Mouse (Mus musculus): ENCODE results near the gene Cldn14.
"Not testable (repeated sequence)": the region's sequence is repeated elsewhere in the genome, so short reads cannot be mapped to it uniquely, and the experiment has no call there.

Cldn14 gene

DNA sequence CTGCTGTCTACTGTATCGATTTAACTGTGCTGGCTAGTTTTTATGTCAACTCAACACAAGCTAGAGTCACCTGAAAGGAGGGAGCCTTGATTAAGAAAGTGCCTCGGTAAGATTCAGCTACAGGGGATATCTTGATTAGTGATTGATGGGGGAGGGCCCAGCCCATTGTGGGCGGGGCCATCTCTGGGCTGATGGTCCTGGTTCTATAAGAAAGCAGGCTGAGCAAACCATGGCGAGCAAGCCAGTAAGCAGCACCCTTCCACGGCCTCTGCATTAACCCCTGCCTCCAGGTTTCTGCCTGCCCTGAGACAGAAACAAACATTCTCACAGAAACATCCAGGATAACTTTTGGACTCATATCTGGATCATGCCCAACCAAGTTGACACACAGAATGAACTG lies 1.5 kb upstream of the Cldn14 start:
- in situ Hi-C loops (cut with MseI, MboI) = loop anchor here in 1 of 2 experiments (5.0 kb wide), 1 partner anchor 68 kb away; no protein-coding TSS in a partner anchor

DNA sequence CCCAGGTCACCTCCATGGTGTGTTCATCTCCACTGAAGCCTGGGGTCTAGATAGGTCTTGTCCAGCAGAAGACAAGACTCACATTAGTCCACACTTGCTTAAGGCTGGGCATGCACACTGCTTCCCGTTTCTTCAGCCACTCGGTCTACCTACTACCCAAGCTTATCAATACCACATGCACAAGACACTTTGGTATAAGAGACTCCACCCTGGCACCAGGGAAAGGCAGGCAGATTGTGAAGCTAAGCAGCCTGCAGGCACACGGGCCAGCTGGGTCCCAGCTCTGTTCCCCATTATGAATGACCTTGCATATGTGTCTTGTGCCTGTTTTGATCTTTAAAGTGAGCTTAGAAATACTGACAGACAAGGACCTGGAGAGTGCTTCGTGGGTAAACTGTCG lies 719 bp upstream of the Cldn14 start:
- in situ Hi-C loops (cut with MseI, MboI) = no loop called here

DNA sequence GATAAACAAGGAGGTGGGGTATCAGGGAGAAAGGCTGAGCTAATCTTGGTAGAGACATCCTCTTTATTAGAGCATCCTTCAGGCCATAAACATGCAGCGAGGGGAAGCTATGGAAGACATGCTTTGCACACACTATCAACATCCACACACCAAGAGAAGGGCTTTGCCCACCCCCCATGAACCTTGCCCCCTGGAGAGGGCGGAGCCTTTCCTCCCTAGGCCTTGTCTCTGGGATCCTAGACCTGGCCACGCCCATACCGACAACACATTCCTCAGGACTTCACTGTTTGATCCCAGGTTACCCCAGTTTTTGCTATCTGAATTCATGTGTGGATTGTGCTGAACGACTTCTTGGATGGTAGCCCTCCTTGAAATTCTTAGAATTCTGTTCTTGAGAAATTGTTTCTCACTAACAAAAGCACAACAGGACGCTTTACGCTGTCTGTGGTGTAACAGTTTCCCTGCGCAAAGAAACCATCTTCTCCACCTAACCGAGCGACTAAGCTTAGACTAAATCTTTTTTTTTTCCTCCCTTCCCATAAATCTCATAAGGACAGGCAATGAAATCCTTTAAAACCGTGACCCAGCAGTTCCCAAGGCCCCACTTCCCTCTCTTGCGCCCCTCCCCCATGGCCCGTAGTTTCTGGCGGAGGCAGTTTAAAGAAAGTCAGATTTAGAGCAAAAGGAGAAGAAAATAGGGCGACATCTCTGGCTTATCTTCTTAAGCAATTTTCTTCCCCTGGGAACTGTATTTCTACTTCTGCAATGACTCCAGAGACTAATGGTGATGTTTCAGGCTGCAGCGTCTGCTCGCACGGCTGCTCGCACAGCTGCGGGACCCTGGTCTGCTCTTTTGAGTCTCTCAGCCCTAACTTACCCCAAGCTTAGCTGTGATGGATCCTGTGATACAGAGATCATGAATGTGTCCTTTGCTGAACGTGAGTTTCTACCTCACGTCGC lies 1.7 kb downstream of the Cldn14 start:
- in situ Hi-C loops (cut with MseI, MboI) = no loop called here

DNA sequence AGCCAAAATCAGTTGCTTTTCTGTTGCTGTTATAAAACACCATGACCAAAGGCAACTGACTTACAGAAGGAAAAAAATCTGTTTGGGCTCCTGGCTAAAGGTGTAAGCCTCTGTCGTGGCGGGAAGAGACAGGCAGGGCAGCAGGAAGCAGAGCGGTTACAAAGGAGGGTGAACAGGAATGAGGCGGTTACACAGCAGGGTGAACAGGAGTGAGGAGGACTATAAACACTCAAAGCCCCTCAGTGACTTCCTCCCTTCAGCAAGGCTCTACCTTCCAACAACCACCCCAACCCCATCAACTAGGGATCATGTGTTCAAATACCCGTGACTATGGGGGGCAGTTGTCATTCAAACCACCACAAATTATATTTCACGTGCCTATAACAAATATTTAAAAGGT lies 5.2 kb downstream of the Cldn14 start:
- in situ Hi-C loops (cut with MseI, MboI) = no loop called here

DNA sequence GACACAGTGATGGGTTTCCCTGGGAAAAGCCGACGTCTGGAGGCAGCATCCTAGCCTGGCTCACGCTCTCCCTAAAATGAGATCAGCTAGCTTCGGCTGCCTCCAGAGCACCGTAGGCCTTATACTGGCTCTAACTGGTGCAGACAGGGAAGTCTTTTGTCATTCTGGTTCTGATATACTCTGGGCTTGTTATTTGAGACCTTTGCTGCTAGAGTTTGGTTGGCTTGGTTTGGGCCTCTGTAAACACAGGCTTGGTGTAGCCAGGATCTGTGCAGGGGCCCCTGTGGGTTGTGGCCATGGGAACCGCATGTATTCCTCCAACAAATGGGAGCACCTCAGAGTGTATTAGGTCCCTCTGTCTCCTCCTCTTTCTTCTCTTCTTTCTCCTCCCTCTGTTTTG lies 7.3 kb downstream of the Cldn14 start:
- in situ Hi-C loops (cut with MseI, MboI) = no loop called here

DNA sequence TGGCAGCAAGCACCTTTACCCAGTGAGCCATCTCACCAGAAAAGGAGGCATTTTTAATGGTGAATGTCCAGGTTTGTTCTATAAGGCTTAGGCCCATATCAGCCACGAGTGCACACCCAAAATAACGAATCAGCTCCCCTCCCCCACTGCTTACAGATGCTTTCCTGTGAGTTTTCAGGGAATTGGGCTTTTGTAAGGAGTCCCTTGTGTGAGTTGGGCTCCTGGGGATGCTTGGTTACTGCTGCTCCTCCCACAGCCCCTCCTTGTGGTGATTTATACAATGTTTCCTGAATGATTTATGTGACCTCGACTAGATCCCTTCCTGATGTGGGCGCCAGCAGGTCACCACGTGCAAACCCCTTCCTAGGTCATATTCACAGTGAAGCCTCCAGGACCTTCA lies 9.7 kb downstream of the Cldn14 start:
- in situ Hi-C loops (cut with MseI, MboI) = no loop called here

DNA sequence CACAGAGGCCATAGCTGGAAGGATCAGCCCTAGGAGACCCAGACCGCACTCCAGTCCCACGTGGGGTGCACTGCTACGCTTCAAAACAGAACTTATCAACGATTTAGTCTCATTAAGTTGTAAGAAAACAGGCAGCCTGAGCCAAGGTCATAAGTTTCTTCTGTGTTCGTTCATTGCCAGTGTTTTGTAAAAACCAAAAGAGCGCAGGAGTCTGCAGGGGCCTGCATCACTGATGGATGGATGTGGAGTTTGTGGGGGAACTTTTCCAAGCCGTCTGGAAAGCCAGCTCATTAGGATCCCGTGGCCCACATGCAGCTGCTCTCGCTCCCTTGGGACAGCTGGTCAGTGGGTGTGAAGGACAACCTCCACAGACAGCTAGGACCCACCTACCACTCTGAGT lies 25.1 kb downstream of the Cldn14 start:
- in situ Hi-C loops (cut with MseI, MboI) = no loop called here

DNA sequence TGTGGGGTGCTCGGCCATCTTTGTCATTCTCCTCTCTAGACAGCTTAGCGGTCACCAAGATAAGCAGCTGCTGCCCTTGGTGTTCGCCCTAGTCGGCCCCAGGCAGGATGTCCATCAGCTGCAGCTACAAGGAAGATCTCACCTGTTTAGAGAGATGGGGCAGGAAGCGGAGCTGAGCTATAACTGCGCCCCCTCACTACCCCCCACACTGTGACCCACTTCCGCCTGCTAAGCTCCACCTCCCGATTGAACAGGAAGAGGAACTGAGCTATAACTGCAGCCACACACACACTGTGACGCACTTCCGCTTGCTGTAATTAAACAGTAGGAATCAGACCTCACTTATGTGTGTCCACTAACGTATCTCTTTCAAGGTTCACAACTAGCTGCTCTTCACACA lies 26.3 kb downstream of the Cldn14 start:
- in situ Hi-C loops (cut with MseI, MboI) = no loop called here

DNA sequence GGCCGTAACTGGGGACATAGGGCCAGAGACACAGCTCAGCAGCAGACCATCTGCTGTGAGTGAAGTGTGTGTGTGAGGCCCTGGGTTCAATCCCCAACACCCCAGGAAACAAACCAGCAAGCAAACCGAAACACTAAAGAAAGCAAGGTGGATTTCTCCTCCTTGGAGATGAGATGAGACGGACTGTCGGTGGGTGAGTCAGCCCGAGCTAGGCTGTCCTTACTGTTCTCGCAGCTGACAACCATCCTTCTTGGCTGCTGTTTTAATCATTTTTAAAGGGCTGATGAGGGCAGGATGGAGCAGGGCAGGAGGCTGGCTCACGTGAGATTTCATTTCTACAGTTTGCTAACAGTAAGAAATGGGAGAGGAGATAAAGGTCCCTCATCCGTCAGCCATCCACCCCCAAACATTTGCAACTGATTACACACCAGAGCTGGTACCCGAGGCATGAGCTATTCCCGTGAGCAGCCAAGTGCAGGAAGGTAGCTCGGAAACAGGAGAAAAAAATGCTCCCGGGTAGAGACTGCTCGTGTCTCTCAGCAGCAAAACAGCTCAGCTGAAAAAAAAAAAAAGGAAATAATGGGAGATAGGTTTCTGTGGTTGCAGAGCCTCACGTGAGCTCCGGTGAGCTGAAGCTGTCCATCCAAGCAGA lies 27.3 kb downstream of the Cldn14 start:
- in situ Hi-C loops (cut with MseI, MboI) = no loop called here

DNA sequence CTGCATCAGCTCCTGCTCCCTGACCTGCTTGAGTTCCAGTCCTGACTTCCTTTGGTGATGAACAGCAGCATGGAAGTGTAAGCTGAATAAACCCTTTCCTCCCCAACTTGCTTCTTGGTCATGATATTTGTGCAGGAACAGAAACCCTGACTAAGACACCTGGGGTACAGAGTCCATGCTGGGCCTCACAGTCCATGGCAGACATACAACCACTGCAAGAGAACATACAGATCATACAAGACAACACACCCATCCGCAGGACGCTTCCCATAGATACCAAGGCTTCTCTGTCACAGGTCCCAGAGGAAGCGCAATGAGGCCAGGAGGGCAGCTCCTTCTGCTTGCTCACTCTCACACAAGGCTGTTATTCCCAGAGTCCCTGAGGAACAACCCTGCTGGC lies 28.3 kb downstream of the Cldn14 start:
- in situ Hi-C loops (cut with MseI, MboI) = not testable (repeated sequence)

DNA sequence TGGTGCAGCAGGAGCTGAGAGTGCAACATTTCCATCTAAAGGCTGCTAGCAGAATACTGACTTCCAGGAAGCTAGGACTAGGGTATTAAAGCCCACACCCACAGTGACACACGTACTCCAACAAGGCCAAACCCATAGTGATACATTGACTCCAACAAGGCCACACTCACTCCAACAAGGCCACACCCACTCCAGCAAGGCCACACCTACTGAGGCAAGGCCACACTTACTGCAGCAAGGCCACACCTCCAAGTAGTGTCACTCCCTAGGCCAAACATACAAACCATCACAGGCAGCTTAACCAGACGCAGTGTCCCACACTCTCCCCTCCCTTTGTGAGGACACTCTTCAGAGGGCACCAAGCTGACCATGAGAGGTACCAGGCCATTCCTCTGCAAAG lies 29.3 kb downstream of the Cldn14 start:
- in situ Hi-C loops (cut with MseI, MboI) = no loop called here

DNA sequence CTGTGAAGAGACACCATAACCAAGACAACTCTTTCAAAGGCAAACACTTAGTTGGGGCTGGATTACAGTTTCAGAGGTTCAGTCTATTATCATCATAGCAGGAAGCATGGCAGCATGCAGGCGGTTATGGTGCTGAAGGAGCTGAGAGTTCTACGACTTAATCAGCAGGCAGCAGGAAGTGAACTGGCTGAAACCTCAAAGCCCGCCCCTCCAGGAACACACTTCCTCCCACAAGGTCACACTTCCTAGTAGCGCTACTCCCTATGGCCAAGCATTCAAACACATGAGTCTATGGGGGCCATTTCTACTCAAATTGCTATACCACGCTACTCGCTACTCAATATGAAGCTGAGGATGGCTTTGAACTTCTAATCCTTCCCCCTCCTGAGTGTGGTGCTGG lies 31.1 kb downstream of the Cldn14 start:
- in situ Hi-C loops (cut with MseI, MboI) = no loop called here

DNA sequence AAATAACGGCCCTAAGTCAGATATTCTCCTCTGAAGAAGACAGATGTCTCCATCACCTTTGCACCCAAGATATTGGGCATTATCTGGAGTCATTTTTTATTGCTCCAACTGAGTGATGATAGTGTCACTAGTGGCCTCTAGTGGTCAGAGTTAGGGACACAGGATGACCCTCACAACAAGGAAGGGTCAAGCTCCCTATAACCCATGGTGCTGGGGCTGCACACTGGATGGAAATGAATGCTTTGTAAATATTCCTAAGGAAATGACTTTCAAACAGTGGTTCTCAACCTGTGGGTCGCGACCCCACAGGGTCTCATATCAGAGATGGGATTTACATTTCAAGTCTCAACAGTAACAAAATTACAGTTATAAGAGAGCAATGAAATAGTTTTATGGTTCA lies 31.7 kb downstream of the Cldn14 start:
- in situ Hi-C loops (cut with MseI, MboI) = no loop called here

DNA sequence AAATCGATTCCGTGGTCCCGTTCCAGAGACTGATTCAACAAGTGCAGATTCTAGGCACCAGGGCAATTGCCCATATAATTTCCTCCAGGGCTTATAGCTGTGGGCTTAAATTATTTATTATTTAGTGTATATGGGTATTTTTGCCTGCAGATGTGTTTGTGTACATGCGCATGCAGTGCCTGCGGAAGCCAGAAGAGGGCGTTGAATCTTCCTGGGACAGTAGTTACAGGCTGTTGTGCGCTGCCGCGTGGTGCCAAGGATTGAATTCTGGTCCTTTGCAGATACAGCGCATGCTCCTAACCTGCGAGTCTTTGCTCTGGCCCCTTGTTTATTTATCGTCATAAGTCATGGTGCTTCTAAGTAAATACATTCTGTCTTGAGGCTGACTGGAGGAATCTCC lies 33.2 kb downstream of the Cldn14 start:
- in situ Hi-C loops (cut with MseI, MboI) = no loop called here

DNA sequence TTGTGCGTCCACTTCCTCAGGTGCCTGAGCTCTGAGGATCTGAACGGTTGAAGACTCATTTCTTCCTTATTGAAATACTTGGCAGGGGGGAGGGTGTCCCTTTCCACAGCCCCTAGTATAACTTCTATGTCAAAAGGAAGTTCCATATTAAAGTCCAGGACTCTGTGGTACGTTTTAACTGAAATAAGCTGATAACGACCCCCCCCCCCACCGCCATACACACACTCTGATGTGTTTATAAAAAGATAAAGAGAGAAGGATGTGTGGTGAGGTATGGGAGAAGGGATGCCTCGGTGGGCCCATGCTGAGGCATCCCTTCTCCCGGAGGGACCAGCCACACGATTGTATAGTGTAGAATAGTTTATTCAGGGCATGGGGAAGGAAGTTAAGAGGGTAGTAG lies 34.4 kb downstream of the Cldn14 start:
- in situ Hi-C loops (cut with MseI, MboI) = no loop called here

DNA sequence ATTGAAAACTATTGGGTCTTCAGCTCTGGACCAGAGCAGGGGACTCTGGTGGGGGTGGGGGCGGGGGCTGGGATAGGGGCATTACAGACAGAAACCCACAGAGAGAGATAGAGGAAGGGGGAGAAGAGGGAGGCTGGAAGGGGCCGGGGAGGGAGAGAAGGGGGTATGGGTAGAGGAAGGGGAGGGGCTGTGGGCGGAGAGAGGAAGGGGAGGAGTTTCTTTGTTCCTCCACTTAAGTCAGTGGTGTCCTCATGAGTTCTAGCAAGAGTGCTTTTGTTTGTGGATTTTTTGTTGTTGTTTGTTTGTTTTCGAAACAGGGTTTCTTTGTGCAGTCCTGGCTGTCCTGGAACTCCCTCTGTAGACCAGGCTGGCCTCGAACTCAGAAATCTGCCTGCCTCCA lies 35.1 kb downstream of the Cldn14 start:
- in situ Hi-C loops (cut with MseI, MboI) = no loop called here

DNA sequence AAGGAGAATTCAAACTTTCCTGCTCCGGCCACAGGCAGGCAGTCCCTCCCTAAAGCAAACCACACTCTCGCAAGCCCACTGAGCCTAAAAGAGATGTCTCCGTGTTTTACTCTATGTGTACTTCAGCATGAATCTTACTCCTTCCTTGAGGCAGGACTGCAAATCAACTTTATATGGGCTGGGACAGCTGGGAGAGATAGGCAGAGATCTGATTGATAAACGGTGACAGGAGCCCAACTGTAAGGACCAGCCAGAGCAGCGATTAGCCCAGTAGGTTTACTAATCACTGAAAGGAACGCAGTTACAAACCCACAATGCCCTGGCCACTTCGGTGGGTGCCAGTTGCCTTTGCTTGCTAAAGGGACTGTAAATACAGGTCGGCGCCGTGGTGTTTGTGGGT lies 35.5 kb downstream of the Cldn14 start:
- in situ Hi-C loops (cut with MseI, MboI) = no loop called here

DNA sequence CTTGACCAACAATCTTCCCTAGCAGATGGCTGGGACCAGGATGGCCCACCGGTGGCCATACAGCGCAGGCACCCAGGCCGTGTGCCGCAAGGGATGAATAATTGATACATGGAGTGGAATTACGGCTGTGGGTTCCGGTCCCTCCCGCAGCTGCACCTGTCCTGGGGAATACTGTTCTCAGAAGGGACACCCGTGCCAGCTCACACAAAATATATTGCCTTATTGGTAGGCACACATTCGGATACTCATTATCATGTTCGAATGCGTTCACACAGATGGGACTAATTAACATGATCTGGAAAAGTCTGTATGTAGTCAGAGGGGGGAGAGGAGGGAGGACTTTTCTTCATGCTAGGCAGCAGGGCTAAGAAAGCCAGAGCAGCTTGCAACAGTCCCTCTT lies 37.6 kb downstream of the Cldn14 start:
- in situ Hi-C loops (cut with MseI, MboI) = no loop called here

DNA sequence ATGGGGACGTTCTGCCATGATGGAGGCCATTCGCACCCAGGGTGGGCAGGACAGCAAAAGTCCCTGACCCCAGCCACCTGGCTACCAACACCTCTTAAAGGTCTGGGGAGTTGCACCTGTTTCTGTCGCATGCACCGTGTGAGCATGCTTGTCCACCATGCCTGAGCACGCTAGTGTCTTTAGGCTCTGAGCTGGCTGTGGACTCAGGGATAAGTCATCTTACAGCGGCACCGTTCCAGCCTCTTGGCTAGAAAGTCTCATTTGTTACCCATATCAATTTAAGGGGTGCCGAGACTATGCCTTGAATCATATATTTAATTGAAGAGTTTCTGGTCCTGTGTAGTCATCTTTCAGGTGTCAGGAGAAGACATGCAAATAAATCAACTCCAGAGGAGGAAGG lies 40.7 kb downstream of the Cldn14 start:
- in situ Hi-C loops (cut with MseI, MboI) = no loop called here

DNA sequence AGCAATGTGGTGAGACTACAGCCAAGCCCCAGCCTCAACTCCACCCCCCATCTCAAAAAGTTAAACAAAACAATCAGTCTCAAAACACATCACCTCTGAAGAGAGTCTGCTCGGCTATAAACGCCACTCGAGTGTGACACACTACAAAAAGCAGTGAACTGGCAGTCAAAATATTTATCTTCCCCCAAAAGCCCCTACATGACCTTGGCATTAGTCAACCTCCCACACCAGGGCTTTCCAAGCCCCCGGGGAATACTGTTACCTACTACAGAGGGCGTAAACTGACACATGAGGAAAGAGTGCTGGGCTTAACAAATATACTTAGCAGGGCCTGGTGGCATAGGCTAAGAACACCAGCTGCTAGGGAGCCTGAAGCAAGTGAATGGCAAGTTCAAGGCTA lies 46.4 kb downstream of the Cldn14 start:
- in situ Hi-C loops (cut with MseI, MboI) = no loop called here

DNA sequence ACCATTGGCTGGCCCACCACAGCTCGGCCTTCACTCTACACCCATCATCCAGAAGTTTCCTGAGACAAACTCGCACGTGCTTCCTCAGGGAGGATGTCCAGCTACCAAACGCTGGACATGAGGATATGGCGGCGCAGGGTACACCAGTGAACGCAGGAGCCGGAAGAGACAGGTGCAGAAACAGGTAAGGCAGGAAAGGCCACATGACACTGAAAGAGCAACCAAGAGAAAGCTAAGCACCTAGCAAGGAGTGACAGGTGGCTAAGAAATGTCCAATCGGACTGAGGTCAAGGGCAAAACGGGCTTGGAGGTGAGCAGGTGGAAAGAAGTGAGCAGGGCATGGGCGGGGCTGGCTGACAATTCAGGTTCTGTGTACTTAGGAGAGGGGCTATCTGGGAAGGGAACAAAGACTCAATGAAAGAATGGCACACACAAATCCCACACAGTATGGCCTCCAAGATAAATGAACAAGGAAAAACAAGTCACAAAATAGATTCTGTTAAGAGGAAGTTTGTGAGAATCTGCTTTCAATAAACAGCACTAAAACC lies 47.5 kb downstream of the Cldn14 start:
- in situ Hi-C loops (cut with MseI, MboI) = no loop called here

DNA sequence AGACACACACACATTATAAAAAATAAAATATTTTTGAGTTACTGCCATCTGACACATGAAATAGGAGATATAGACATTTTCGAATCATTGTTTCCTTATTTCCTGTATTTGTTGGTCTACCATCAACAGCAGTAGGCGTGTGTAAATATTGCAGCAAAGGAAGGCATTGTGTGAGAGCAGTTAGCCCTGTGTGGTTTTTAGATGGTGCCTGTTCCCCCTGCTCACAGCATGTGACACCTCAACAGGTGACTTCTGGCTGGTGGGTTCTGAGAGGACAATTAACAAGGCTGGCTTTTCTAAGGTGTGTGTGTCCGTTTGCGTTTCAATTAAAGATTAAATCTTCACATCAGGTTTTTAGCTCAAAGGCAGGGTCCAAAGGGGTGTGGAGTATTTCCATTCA lies 48.1 kb downstream of the Cldn14 start:
- in situ Hi-C loops (cut with MseI, MboI) = no loop called here

DNA sequence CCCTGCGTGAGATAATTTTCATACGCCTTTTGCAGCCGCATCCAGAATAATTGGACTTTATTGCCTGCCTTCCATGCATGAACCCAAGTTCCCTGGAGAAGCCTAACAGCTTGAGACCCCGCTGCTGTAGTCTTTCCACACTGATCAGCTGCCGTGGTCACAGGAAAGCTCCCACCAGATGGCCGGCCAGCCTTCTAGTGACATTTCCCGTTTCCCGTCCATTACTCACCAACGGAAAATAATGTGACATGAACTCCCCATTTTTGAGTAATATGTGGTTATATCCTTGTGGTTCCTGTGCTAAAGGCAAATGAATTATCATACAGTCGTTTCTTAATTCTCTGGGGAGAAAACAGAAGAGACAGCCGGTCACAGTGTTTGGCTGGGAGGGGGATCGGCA lies 51.2 kb downstream of the Cldn14 start:
- in situ Hi-C loops (cut with MseI, MboI) = no loop called here
